Mouse (Mus musculus): ENCODE data around the gene Med22.

GRCm38 (mm10) chr2:26914148-26914941 is 3.9 kb upstream of the Med22 start:
- TF ChIP-seq CTCF (IDR thresholded peaks at IDR 0.05; ENCODE audit: control insufficient read depth, insufficient read depth, insufficient read length) = no peak
- TF ChIP-seq CEBPB (IDR thresholded peaks at IDR 0.05; ENCODE audit: low read depth) = no peak

All from C2C12 (cell line).